Mouse (Mus musculus): ENCODE results near the gene Nkiras1. TPM values are rescaled to one million over a fixed set of nuclear protein-coding genes. Genes with fewer than 3 reads are reported as not detected.

Nkiras1 gene
- polyA plus RNA-seq, 1 experiment: 10.6 TPM

DNA sequence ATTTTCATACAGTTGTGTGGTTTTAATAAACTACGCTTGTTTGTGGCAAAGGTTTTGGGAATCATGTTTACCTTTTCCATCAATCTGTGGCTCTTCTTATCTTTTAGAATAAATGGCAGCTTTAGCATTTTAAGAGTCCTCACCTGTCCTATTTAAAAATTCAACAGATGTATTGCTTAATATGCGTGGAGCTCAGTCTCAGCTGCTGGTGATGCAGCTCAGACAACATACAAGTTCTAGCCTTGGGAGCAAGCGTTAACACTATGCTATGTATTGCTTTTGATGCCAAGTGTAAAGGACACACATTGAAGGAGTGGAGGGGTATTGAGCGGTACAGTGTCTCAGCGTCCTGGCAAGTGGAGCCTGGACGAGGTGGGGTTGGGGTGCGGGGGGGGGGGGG lies 730 bp downstream of the Nkiras1 start:
- TF ChIP-seq CTCF (IDR thresholded peaks at IDR 0.05; ENCODE audit: low read depth, low read length) (no peak), POLR2A (IDR thresholded peaks at IDR 0.05; ENCODE audit: borderline replicate concordance, low read depth, low read length) (no peak)
- peaks cover 5% of the 10 kb centered on the region; the same call in 1 of the 2 replicates for H3K4me1 ChIP-seq (ENCODE audit: control insufficient read depth, insufficient read depth, low read length)
- peak overlapping the region; percentile 91 for H3K4me3 ChIP-seq (ENCODE audit: insufficient read depth, low read length)
- H3K27ac ChIP-seq (ENCODE audit: insufficient read depth, low read depth, low read length): no peak overlapping the region

DNA sequence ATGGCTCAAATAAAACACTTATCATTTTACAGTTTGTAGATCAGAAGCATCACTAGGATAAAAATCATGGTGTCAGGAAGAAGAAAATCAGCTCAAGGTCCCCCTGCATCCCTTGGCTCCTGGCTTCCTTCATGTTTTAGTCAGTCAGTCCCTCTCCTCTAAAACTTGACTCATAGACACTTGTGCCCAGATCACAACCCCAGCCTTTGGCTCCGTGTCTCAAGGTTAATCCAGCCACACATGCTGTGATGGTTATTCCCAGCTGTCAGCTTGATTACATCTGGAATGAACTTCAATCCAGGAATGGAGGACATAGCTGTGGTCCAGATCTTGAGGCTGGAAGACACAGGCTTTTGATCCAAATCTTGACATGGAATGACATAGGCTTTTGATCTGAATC lies 3.6 kb downstream of the Nkiras1 start:
- Histone ChIP-seq H3K27ac (ENCODE audit: insufficient read depth, low read depth, low read length) (no peak overlapping the region), H3K4me3 (ENCODE audit: insufficient read depth, low read length) (no peak overlapping the region)
- TF ChIP-seq CTCF (IDR thresholded peaks at IDR 0.05; ENCODE audit: low read depth, low read length) (no peak), POLR2A (IDR thresholded peaks at IDR 0.05; ENCODE audit: borderline replicate concordance, low read depth, low read length) (no peak)

DNA sequence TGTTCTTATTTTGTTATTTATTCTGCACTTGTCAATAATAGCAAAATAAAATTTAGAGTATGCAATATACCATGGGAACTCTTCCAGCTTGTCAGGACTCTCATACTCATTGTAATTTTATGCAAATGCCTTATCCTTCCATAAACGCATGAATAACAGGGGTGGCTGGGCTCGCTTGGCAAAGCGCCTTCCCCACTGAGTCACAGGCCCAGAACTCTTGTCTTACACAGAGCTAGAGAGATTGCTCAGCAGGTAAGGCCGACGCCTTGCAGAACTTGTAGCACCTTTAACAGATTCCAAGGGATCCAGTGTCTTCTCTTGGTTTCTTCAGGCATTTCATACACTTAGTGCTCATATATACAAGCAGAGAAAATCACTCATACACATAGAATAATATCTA lies 9.4 kb downstream of the Nkiras1 start:
- Histone ChIP-seq H3K4me3 (ENCODE audit: insufficient read depth, low read length) (no peak overlapping the region), H3K4me1 (ENCODE audit: control insufficient read depth, insufficient read depth, low read length) (no peaks in the 10 kb centered on the region), H3K27ac (ENCODE audit: insufficient read depth, low read depth, low read length) (no peak overlapping the region)
- TF ChIP-seq POLR2A (IDR thresholded peaks at IDR 0.05; ENCODE audit: borderline replicate concordance, low read depth, low read length) (no peak), CTCF (IDR thresholded peaks at IDR 0.05; ENCODE audit: low read depth, low read length) (no peak)

More for the DNA sequence above, 3.6 kb downstream of the Nkiras1 start:
- peaks cover 2% of the 10 kb centered on the region; the same call in 1 of the 2 replicates for H3K4me1 ChIP-seq (ENCODE audit: control insufficient read depth, insufficient read depth, low read length)

DNA sequence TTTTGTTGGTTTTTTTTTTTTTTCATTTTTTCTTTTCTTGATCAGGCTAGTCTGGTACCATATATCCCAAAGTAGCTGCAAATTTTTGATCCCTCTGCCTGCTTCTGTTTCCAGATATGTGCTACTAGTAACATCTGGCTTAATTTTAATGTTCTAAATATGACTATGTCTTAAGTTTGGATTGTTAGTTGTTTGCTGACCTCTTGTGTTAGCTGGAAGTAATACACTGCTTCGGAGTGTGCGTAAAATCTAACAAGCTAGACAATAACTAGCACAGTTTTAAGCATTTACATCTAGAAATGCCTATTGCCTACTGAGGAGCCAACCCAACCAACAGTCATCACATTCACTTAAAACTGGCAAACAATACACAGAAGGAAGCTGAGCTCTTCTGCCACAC lies 13.6 kb downstream of the Nkiras1 start:
- peaks cover 3% of the 10 kb centered on the region; the same call in 1 of the 2 replicates for H3K4me1 ChIP-seq (ENCODE audit: control insufficient read depth, insufficient read depth, low read length)
- no peak overlapping the region for H3K4me3 ChIP-seq (ENCODE audit: insufficient read depth, low read length)
- TF ChIP-seq POLR2A (IDR thresholded peaks at IDR 0.05; ENCODE audit: borderline replicate concordance, low read depth, low read length): no peak
- no peak for TF ChIP-seq CTCF (IDR thresholded peaks at IDR 0.05; ENCODE audit: low read depth, low read length)
- no peak overlapping the region for H3K27ac ChIP-seq (ENCODE audit: insufficient read depth, low read depth, low read length)

DNA sequence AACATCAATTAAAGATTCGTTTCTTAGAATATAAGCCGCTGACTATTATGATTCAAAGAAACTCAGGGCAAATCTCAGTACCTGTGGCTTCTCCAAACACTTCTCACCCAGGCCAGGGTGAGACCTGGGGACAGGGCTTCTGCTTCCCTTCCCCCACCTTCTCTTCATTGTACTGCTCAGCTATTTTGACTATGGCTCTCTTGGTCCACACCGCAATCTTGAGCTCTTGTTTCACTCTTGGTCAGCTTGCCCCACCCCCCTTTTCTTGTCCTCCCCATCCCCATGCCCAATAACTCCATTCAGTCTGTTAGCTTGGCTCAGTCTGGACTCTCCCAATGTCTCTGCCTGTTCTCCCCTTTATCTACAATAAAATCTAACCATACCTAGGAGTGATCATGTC lies 14.5 kb downstream of the Nkiras1 start:
- H3K4me1 ChIP-seq (ENCODE audit: control insufficient read depth, insufficient read depth, low read length): peaks cover 7% of the 10 kb centered on the region

DNA sequence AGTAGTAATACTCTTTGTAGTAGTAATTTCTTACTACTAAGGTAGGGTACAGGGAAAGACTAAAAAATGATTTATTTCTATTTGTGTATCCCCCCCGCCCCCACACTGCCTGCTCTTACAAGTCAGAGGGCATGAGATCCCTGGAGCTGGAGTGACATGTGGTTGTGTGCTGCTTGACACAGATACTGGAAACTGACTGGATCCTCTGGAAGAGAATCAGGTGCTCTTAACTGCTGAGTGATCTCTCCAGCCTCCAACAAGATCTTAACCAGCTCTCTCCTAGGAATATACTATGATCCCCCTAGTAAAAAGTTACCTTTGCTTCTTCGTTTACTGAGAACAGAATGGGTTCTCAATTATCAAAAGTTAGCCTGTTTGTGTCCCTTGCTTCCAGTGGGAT lies 15.5 kb downstream of the Nkiras1 start:
- Histone ChIP-seq H3K4me1 (ENCODE audit: control insufficient read depth, insufficient read depth, low read length) (peaks cover 7% of the 10 kb centered on the region), H3K27ac (ENCODE audit: insufficient read depth, low read depth, low read length) (no peak overlapping the region), H3K4me3 (ENCODE audit: insufficient read depth, low read length) (no peak overlapping the region)
- TF ChIP-seq CTCF (IDR thresholded peaks at IDR 0.05; ENCODE audit: low read depth, low read length) (no peak), POLR2A (IDR thresholded peaks at IDR 0.05; ENCODE audit: borderline replicate concordance, low read depth, low read length) (no peak)

More for the DNA sequence above, 14.5 kb downstream of the Nkiras1 start:
- no peak overlapping the region for H3K27ac ChIP-seq (ENCODE audit: insufficient read depth, low read depth, low read length)
- H3K4me3 ChIP-seq (ENCODE audit: insufficient read depth, low read length): no peak overlapping the region
- TF ChIP-seq POLR2A (IDR thresholded peaks at IDR 0.05; ENCODE audit: borderline replicate concordance, low read depth, low read length) (no peak), CTCF (IDR thresholded peaks at IDR 0.05; ENCODE audit: low read depth, low read length) (no peak)

DNA sequence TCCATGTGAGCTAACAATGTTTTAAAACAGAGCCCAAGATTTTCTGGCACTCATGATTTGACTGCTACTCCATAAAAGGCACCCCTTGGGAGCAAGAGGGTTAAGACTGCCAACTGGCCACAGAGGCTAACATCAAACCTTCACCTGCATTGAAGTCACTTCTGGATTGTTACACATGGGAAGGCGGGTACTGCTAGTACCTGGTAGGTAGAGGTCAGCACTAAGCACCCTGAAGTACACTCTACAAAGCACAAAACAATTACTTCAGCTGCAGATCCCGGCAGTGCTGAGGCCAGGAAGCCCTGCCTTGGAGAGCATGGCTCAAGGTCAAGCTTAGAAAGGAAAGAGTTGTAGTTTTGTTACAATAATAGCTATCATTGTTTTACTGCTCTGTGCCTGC lies 16.5 kb downstream of the Nkiras1 start:
- Histone ChIP-seq H3K4me3 (ENCODE audit: insufficient read depth, low read length) (no peak overlapping the region), H3K27ac (ENCODE audit: insufficient read depth, low read depth, low read length) (no peak overlapping the region), H3K4me1 (ENCODE audit: control insufficient read depth, insufficient read depth, low read length) (peaks cover 7% of the 10 kb centered on the region)
- TF ChIP-seq CTCF (IDR thresholded peaks at IDR 0.05; ENCODE audit: low read depth, low read length): no peak
- no peak for TF ChIP-seq POLR2A (IDR thresholded peaks at IDR 0.05; ENCODE audit: borderline replicate concordance, low read depth, low read length)

DNA sequence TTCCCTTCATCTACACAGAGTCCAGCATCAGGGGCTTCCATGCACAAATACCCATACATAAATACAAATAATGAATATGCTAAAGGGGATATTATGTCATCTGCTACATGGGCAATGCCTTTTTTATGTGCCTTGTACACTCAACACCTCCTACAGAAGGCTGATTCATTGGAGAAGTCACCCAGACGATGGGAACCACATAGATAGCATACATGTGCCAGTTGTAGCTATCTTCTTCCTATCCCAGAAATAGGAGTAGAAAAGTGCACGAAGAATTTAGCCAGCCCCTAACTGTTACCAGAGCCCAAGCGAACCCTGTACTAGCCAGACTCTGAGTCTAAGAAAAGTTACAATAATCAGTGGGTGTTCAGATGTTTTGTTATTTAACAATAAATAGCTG lies 21.2 kb downstream of the Nkiras1 start:
- no peak overlapping the region for H3K4me3 ChIP-seq (ENCODE audit: insufficient read depth, low read length)
- TF ChIP-seq POLR2A (IDR thresholded peaks at IDR 0.05; ENCODE audit: borderline replicate concordance, low read depth, low read length) (no peak), CTCF (IDR thresholded peaks at IDR 0.05; ENCODE audit: low read depth, low read length) (no peak)
- H3K27ac ChIP-seq (ENCODE audit: insufficient read depth, low read depth, low read length): no peak overlapping the region
- peaks cover 12% of the 10 kb centered on the region for H3K4me1 ChIP-seq (ENCODE audit: control insufficient read depth, insufficient read depth, low read length)

DNA sequence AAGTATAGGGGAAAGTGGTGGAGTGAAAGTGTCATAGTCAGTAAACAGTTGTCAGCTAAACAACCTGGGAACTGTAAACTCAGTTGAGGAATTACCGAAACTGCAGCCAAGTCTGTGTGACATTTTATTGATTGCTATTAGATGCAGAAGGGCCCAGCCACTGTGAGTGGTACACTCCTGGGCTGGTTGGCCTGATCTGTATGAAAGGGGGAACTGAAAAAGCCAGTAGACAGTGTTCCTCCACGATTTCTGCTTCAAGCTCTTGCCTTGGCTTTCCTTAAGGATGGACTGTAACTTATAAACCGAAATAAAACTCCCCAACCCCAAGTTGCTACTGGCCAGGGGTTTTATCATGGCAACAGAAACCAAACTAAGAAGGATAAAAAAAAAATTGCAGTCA lies 21.6 kb downstream of the Nkiras1 start:
- Histone ChIP-seq H3K4me3 (ENCODE audit: insufficient read depth, low read length) (no peak overlapping the region), H3K4me1 (ENCODE audit: control insufficient read depth, insufficient read depth, low read length) (peaks cover 12% of the 10 kb centered on the region), H3K27ac (ENCODE audit: insufficient read depth, low read depth, low read length) (no peak overlapping the region)
- no peak for TF ChIP-seq POLR2A (IDR thresholded peaks at IDR 0.05; ENCODE audit: borderline replicate concordance, low read depth, low read length)
- TF ChIP-seq CTCF (IDR thresholded peaks at IDR 0.05; ENCODE audit: low read depth, low read length): no peak

DNA sequence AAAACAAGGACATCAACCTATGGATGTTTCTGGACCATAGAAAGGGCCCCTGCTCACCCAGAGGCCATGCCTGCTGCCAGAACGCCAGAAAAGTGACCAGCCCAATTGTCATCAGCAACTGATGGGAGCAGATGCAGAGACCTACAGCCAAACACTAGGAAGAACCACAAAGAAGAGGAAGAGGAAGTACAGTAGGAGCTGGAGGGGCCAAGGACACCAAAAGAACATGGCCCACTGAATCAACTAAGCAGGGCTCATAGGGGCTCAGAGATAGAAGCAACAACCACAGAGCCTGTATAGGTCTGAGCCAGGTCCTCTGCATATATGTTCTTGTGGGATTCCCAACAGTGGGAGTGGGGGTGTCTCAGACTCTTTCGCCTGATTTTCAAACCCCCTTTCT lies 26.5 kb downstream of the Nkiras1 start:
- TF ChIP-seq CTCF (IDR thresholded peaks at IDR 0.05; ENCODE audit: low read depth, low read length) (no peak), POLR2A (IDR thresholded peaks at IDR 0.05; ENCODE audit: borderline replicate concordance, low read depth, low read length) (no peak)
- Histone ChIP-seq H3K4me3 (ENCODE audit: insufficient read depth, low read length) (no peak overlapping the region), H3K4me1 (ENCODE audit: control insufficient read depth, insufficient read depth, low read length) (peaks cover 27% of the 10 kb centered on the region), H3K27ac (ENCODE audit: insufficient read depth, low read depth, low read length) (no peak overlapping the region)

DNA sequence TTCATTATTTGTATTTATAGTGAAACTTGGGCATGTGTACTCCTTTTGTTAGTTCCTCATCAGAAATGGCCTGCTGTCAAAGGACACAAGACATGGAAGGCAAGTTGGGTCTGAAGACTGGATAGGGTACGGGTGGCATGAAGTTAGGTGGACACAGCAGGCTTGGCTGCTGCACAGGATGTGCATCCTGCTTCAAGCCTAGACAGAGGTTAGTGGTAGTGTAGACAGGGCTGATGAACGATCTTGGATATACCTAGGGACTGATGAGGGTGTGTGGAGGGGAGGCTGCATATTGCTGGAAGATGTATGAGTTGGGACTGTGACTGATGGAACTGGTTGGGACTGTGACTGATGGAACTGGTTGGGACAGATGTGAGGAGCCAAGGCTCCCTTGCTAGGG lies 27.9 kb downstream of the Nkiras1 start:
- Histone ChIP-seq H3K27ac (ENCODE audit: insufficient read depth, low read depth, low read length) (no peak overlapping the region), H3K4me1 (ENCODE audit: control insufficient read depth, insufficient read depth, low read length) (peaks cover 27% of the 10 kb centered on the region), H3K4me3 (ENCODE audit: insufficient read depth, low read length) (no peak overlapping the region)
- TF ChIP-seq CTCF (IDR thresholded peaks at IDR 0.05; ENCODE audit: low read depth, low read length): no peak
- TF ChIP-seq POLR2A (IDR thresholded peaks at IDR 0.05; ENCODE audit: borderline replicate concordance, low read depth, low read length): no peak
